Mouse (Mus musculus) forebrain, postnatal 0 days (tissue): ENCODE measurements around the gene Epb41l2. TPM values are rescaled to one million over a fixed set of nuclear protein-coding genes. Genes with fewer than 3 reads are reported as not detected.
A peak's percentile ranks its signal among the peaks of the same experiment; 100 is the strongest.

Experiments
- ATAC-seq: fragments of 200-750 bp; cut with Nextera tagmentation; 2 replicates; pipeline ENCODE4 v1.8.0; 2017; ENCODE audit warnings: mild to moderate bottlenecking, moderate library complexity
- DNase-seq: peaks from one replicate; pipeline ENCODE4 v3.0.0-alpha.2; 2015
- H3K27ac ChIP-seq: fragments of 300-500 bp; sonication (generic); 2 replicates; pipeline ENCODE4 v1.5.1; 2014; ENCODE audit warnings: low read depth, mild to moderate bottlenecking, antibody characterized with exemption, low read length, moderate library complexity, mixed read lengths
- H3K27me3 ChIP-seq: fragments of 300-500 bp; sonication (generic); 2 replicates; pipeline ENCODE4 v1.6.1; 2014; ENCODE audit warnings: mild to moderate bottlenecking, low read length, mixed read lengths; ENCODE audit not compliant: insufficient read depth
- H3K36me3 ChIP-seq: fragments of 300-500 bp; sonication (generic); 2 replicates; pipeline ENCODE4 v1.6.1; 2014; ENCODE audit warnings: mild to moderate bottlenecking, moderate library complexity; ENCODE audit not compliant: insufficient read depth
- H3K4me1 ChIP-seq: fragments of 300-500 bp; sonication (generic); 2 replicates; pipeline ENCODE4 v1.6.1; 2014; ENCODE audit warnings: antibody characterized with exemption; ENCODE audit not compliant: insufficient read depth
- H3K4me2 ChIP-seq: fragments of 300-500 bp; sonication (generic); 2 replicates; pipeline ENCODE4 v1.6.1; 2014; ENCODE audit warnings: low read depth, mild to moderate bottlenecking, moderate library complexity
- H3K4me3 ChIP-seq: fragments of 300-500 bp; sonication (generic); 2 replicates; pipeline ENCODE4 v1.5.1; 2014; ENCODE audit warnings: low read depth, low read length, mixed read lengths
- H3K9ac ChIP-seq: fragments of 300-500 bp; sonication (generic); 2 replicates; pipeline ENCODE4 v1.6.1; 2014; ENCODE audit warnings: mild to moderate bottlenecking
- H3K9me3 ChIP-seq: fragments of 300-500 bp; sonication (generic); 2 replicates; pipeline ENCODE4 v1.6.1; 2016; ENCODE audit warnings: low read length
- CTCF ChIP-seq: sonication (generic); IDR thresholded peaks from 2 replicates; pipeline ENCODE4 v1.5.1; 2016; ENCODE audit warnings: antibody characterized with exemption, control low read depth, low read depth
- WGBS: fragments of 180-500 bp; shearing (Covaris S2); extraction: QIAGEN DNeasy Blood & Tissue Kit; methylation state at CpG from one replicate; pipeline ENCODE4 v1.1.7; 2014; 5-methylcytosine and 5-hydroxymethylcytosine counted together
- polyA plus RNA-seq: library from polyadenylated mRNA; unstranded; fragments of >200 nt; fragmentation: Nextera tagmentation; extraction: Ambion mirVana; gene quantifications from 2 replicates; pipeline ENCODE4 v1.2.1, GENCODE M21; 2015
- total RNA-seq: library from RNA; depleted of rRNA; stranded (reverse); fragments of >200 nt; gene quantifications from 2 replicates; pipeline ENCODE4 v1.2.3, GENCODE M21; 2014

Epb41l2 gene
- total and polyA plus RNA-seq, 2 experiments from 2014 or later: 19.3 to 49.4 TPM

- no peaks in the 10 kb centered on the region for H3K4me1 ChIP-seq
- H3K27me3 ChIP-seq: no peaks in the 10 kb centered on the region
- no peaks in the 10 kb centered on the region for H3K36me3 ChIP-seq
- H3K9me3 ChIP-seq: no peaks in the 10 kb centered on the region
- DNase-seq (no peak), ATAC-seq (no peak)
- H3K27ac ChIP-seq: no peak overlapping the region
- WGBS: 91% methylated on average over 5 of the region's 5 CpGs
- no peak overlapping the region for H3K4me2 ChIP-seq
- H3K9ac ChIP-seq: no peak overlapping the region
- no peak overlapping the region for H3K4me3 ChIP-seq
- no peak for TF ChIP-seq CTCF
Measured at GRCm38 (mm10) chr10:25534467-25534866, 174.9 kb downstream of the Epb41l2 start.

GRCm38 (mm10) chr10:25535891-25536331, 176.3 kb downstream of the Epb41l2 start, which contains the start of gene Smlr1:
Smlr1 (minus strand) TSS chr10:25536267.
- Histone ChIP-seq H3K36me3 (no peaks in the 10 kb centered on the region), H3K9ac (no peak within 1 kb of the TSS), H3K27me3 (no peaks in the 10 kb centered on the region), H3K27ac (no peak within 1 kb of the TSS), H3K9me3 (no peaks in the 10 kb centered on the region), H3K4me1 (no peaks in the 10 kb centered on the region), H3K4me2 (no peak within 1 kb of the TSS), H3K4me3 (no peak within 1 kb of the TSS)
- TF ChIP-seq CTCF: no peak
- DNase-seq (no peak), ATAC-seq (no peak)
- WGBS: 97% methylated on average over 10 of the region's 10 CpGs

GRCm38 (mm10) chr10:25536621-25537020, 177.0 kb downstream of the Epb41l2 start:
- Histone ChIP-seq H3K4me3 (no peak overlapping the region), H3K27me3 (no peaks in the 10 kb centered on the region), H3K27ac (no peak overlapping the region), H3K9ac (no peak overlapping the region), H3K9me3 (no peaks in the 10 kb centered on the region), H3K4me1 (no peaks in the 10 kb centered on the region), H3K36me3 (no peaks in the 10 kb centered on the region), H3K4me2 (no peak overlapping the region)
- WGBS: 95% methylated on average over 6 of the region's 6 CpGs
- DNase-seq (no peak), ATAC-seq (no peak)
- TF ChIP-seq CTCF: no peak

- Histone ChIP-seq H3K27ac (no peak overlapping the region), H3K4me3 (no peak overlapping the region), H3K36me3 (no peaks in the 10 kb centered on the region), H3K27me3 (no peaks in the 10 kb centered on the region), H3K4me1 (no peaks in the 10 kb centered on the region), H3K9ac (no peak overlapping the region), H3K9me3 (no peaks in the 10 kb centered on the region), H3K4me2 (no peak overlapping the region)
- DNase-seq (no peak), ATAC-seq (no peak)
- 78% methylated on average over 1 of the region's 1 CpGs for WGBS
- no peak for TF ChIP-seq CTCF
Measured at GRCm38 (mm10) chr10:25538738-25539137, 179.1 kb downstream of the Epb41l2 start.

GRCm38 (mm10) chr10:25539146-25539770, 179.7 kb downstream of the Epb41l2 start:
- no peak overlapping the region for H3K27ac ChIP-seq
- H3K27me3 ChIP-seq: no peaks in the 10 kb centered on the region
- H3K4me1 ChIP-seq: no peaks in the 10 kb centered on the region
- ATAC-seq: peak; percentile 93
- no peak overlapping the region for H3K4me2 ChIP-seq
- no peaks in the 10 kb centered on the region for H3K36me3 ChIP-seq
- 49% methylated on average over 4 of the region's 4 CpGs for WGBS
- H3K4me3 ChIP-seq: no peak overlapping the region
- no peak overlapping the region for H3K9ac ChIP-seq
- peak; percentile 67 for TF ChIP-seq CTCF
- H3K9me3 ChIP-seq: no peaks in the 10 kb centered on the region
- peak; percentile 70 for DNase-seq

GRCm38 (mm10) chr10:25539771-25540168, 180.2 kb downstream of the Epb41l2 start:
- Histone ChIP-seq H3K4me3 (no peak overlapping the region), H3K4me1 (no peaks in the 10 kb centered on the region), H3K4me2 (no peak overlapping the region), H3K27ac (no peak overlapping the region), H3K27me3 (no peaks in the 10 kb centered on the region), H3K9ac (no peak overlapping the region), H3K9me3 (no peaks in the 10 kb centered on the region), H3K36me3 (no peaks in the 10 kb centered on the region)
- WGBS: 74% methylated on average over 6 of the region's 6 CpGs
- no peak for TF ChIP-seq CTCF
- DNase-seq (no peak), ATAC-seq (no peak)

GRCm38 (mm10) chr10:25541097-25541496, 181.5 kb downstream of the Epb41l2 start:
- no peak for TF ChIP-seq CTCF
- Histone ChIP-seq H3K9ac (no peak overlapping the region), H3K4me2 (no peak overlapping the region), H3K36me3 (no peaks in the 10 kb centered on the region), H3K27ac (no peak overlapping the region), H3K27me3 (no peaks in the 10 kb centered on the region), H3K4me1 (no peaks in the 10 kb centered on the region), H3K4me3 (no peak overlapping the region), H3K9me3 (no peaks in the 10 kb centered on the region)
- WGBS: 98% methylated on average over 3 of the region's 3 CpGs
- ATAC-seq (no peak), DNase-seq (no peak)
